Mouse (Mus musculus) midbrain, embryonic 11.5 days (tissue): ENCODE measurements at regions not wholly inside any gene's neighbourhood (a gene's known extent, or its start where the extent isn't known, plus 50 kb on each side); places are given as distances from the start of the nearest gene placed in this dataset.

Experiments used
- ATAC-seq: fragments of 200-750 bp; cut with Nextera tagmentation; 2 replicates; pipeline ENCODE4 v1.8.0; 2017; ENCODE audit warnings: moderate TSS enrichment, moderate library complexity; ENCODE audit not compliant: low FRiP score
- DNase-seq: peaks from one replicate; pipeline ENCODE4 v3.0.0; 2015; ENCODE audit warnings: low spot score; ENCODE audit errors: missing footprints
- H3K27ac ChIP-seq: fragments of 300-500 bp; sonication (generic); 2 replicates; pipeline ENCODE4 v1.5.1; 2014; ENCODE audit warnings: low read depth, low read length
- H3K27me3 ChIP-seq: fragments of 300-500 bp; sonication (generic); 2 replicates; pipeline ENCODE4 v1.6.1; 2014; ENCODE audit warnings: mild to moderate bottlenecking, low read length, moderate library complexity, mixed read lengths; ENCODE audit not compliant: control insufficient read depth, insufficient read depth
- H3K36me3 ChIP-seq: fragments of 300-500 bp; sonication (generic); 2 replicates; pipeline ENCODE4 v1.6.1; 2014; ENCODE audit warnings: mild to moderate bottlenecking, low read length, moderate library complexity, mixed read lengths; ENCODE audit not compliant: control insufficient read depth, insufficient read depth
- H3K4me1 ChIP-seq: fragments of 300-500 bp; sonication (generic); 2 replicates; pipeline ENCODE4 v1.6.1; 2014; ENCODE audit warnings: low read length; ENCODE audit not compliant: control insufficient read depth, insufficient read depth
- H3K4me2 ChIP-seq: fragments of 300-500 bp; sonication (generic); 2 replicates; pipeline ENCODE4 v1.6.1; 2014; ENCODE audit warnings: mild to moderate bottlenecking, moderate library complexity
- H3K4me3 ChIP-seq: fragments of 300-500 bp; sonication (generic); 2 replicates; pipeline ENCODE4 v1.5.1; 2014; ENCODE audit warnings: low read depth, low read length
- H3K9ac ChIP-seq: fragments of 300-500 bp; sonication (generic); 2 replicates; pipeline ENCODE4 v1.6.1; 2014; ENCODE audit warnings: low read length
- H3K9me3 ChIP-seq: fragments of 300-500 bp; sonication (generic); 2 replicates; pipeline ENCODE4 v1.6.1; 2016; ENCODE audit warnings: low read length; ENCODE audit not compliant: control insufficient read depth
- WGBS: fragments of 180-500 bp; shearing (Covaris S2); extraction: QIAGEN DNeasy Blood & Tissue Kit; methylation state at CpG from one replicate; pipeline ENCODE4 v1.1.7; 2014; 5-methylcytosine and 5-hydroxymethylcytosine counted together

- Histone ChIP-seq H3K4me2 (no peak overlapping the region), H3K4me3 (no peak overlapping the region), H3K4me1 (no peaks in the 10 kb centered on the region), H3K27me3 (no peaks in the 10 kb centered on the region), H3K36me3 (no peaks in the 10 kb centered on the region), H3K9me3 (no peaks in the 10 kb centered on the region; the same call in 1 of the 2 replicates), H3K9ac (no peak overlapping the region), H3K27ac (no peak overlapping the region)
- 44% methylated on average over 5 of the region's 5 CpGs for WGBS
- DNase-seq (peak; percentile 10), ATAC-seq (no peak)
Measured at GRCm38 (mm10) chr10:41018888-41019287, 53.2 kb downstream of the Gpr6 start.

- Histone ChIP-seq H3K9me3 (no peaks in the 10 kb centered on the region), H3K36me3 (no peaks in the 10 kb centered on the region), H3K27ac (no peak overlapping the region), H3K9ac (no peak overlapping the region), H3K27me3 (no peaks in the 10 kb centered on the region), H3K4me1 (no peaks in the 10 kb centered on the region), H3K4me3 (no peak overlapping the region), H3K4me2 (no peak overlapping the region)
- WGBS, result 50% methylated on average over 7 of the region's 7 CpGs
- ATAC-seq (no peak), DNase-seq (peak; percentile 67)
Measured at GRCm38 (mm10) chr10:41016547-41016946, 55.5 kb downstream of the Gpr6 start.

- Histone ChIP-seq H3K36me3 (no peaks in the 10 kb centered on the region), H3K4me1 (no peaks in the 10 kb centered on the region), H3K4me2 (no peak overlapping the region), H3K9me3 (no peaks in the 10 kb centered on the region), H3K27ac (no peak overlapping the region), H3K9ac (no peak overlapping the region), H3K4me3 (no peak overlapping the region), H3K27me3 (no peaks in the 10 kb centered on the region)
- 46% methylated on average over 4 of the region's 4 CpGs for WGBS
- DNase-seq (peak; percentile 94), ATAC-seq (peak; percentile 52; the same call in 1 of the 2 replicates)
Measured at GRCm38 (mm10) chr10:41015654-41016053, 56.4 kb downstream of the Gpr6 start.

GRCm38 (mm10) chr10:41010585-41010984, 61.5 kb downstream of the Gpr6 start:
- WGBS, result 75% methylated on average over 2 of the region's 2 CpGs
- Histone ChIP-seq H3K36me3 (no peaks in the 10 kb centered on the region), H3K9ac (no peak overlapping the region), H3K4me3 (no peak overlapping the region), H3K4me2 (no peak overlapping the region), H3K27ac (no peak overlapping the region), H3K9me3 (no peaks in the 10 kb centered on the region), H3K4me1 (no peaks in the 10 kb centered on the region), H3K27me3 (no peaks in the 10 kb centered on the region)
- peak; percentile 66 for DNase-seq
- no peak for ATAC-seq

GRCm38 (mm10) chr10:41007866-41008265, 64.2 kb downstream of the Gpr6 start:
- Histone ChIP-seq H3K4me1 (no peaks in the 10 kb centered on the region), H3K4me2 (no peak overlapping the region), H3K4me3 (no peak overlapping the region), H3K36me3 (no peaks in the 10 kb centered on the region), H3K27me3 (no peaks in the 10 kb centered on the region), H3K9ac (no peak overlapping the region), H3K9me3 (no peaks in the 10 kb centered on the region), H3K27ac (no peak overlapping the region)
- WGBS, result 78% methylated on average over 3 of the region's 3 CpGs
- ATAC-seq, result no peak
- DNase-seq, result peak; percentile 8

- no peaks in the 10 kb centered on the region for H3K27me3 ChIP-seq
- 82% methylated on average over 9 of the region's 9 CpGs for WGBS
- DNase-seq (peak; percentile 65), ATAC-seq (no peak)
- H3K4me2 ChIP-seq, result no peak overlapping the region
- no peaks in the 10 kb centered on the region for H3K4me1 ChIP-seq
- no peak overlapping the region for H3K9ac ChIP-seq
- H3K27ac ChIP-seq, result no peak overlapping the region
- no peaks in the 10 kb centered on the region for H3K9me3 ChIP-seq
- H3K4me3 ChIP-seq, result no peak overlapping the region
- H3K36me3 ChIP-seq, result no peaks in the 10 kb centered on the region
Measured at GRCm38 (mm10) chr10:41006634-41007033, 65.5 kb downstream of the Gpr6 start.

- ATAC-seq, result no peak
- WGBS, result 93% methylated on average over 9 of the region's 9 CpGs
- H3K27me3 ChIP-seq, result no peaks in the 10 kb centered on the region
Measured at GRCm38 (mm10) chr10:41005776-41006175, 66.3 kb downstream of the Gpr6 start.

GRCm38 (mm10) chr10:41004753-41005152, 67.3 kb downstream of the Gpr6 start:
- DNase-seq (no peak), ATAC-seq (peak; percentile 61)
- Histone ChIP-seq H3K4me1 (no peaks in the 10 kb centered on the region), H3K36me3 (no peaks in the 10 kb centered on the region), H3K9ac (no peak overlapping the region), H3K4me2 (no peak overlapping the region), H3K9me3 (no peaks in the 10 kb centered on the region), H3K27me3 (no peaks in the 10 kb centered on the region), H3K27ac (no peak overlapping the region), H3K4me3 (no peak overlapping the region)
- WGBS, result 62% methylated on average over 3 of the region's 3 CpGs

More at GRCm38 (mm10) chr10:41005776-41006175, 66.3 kb downstream of the Gpr6 start:
- Histone ChIP-seq H3K4me1 (no peaks in the 10 kb centered on the region), H3K27ac (no peak overlapping the region), H3K9me3 (no peaks in the 10 kb centered on the region), H3K4me3 (no peak overlapping the region), H3K4me2 (no peak overlapping the region), H3K36me3 (no peaks in the 10 kb centered on the region), H3K9ac (no peak overlapping the region)
- DNase-seq, result no peak

GRCm38 (mm10) chr10:41004044-41004689, 67.9 kb downstream of the Gpr6 start:
- peak; percentile 95 for DNase-seq
- WGBS, result 27% methylated on average over 7 of the region's 7 CpGs
- no peak overlapping the region for H3K4me3 ChIP-seq
- H3K27me3 ChIP-seq, result no peaks in the 10 kb centered on the region
- peak; percentile 86 for ATAC-seq
- H3K4me1 ChIP-seq, result no peaks in the 10 kb centered on the region
- H3K4me2 ChIP-seq, result no peak overlapping the region
- no peak overlapping the region for H3K9ac ChIP-seq
- H3K9me3 ChIP-seq, result no peaks in the 10 kb centered on the region
- no peak overlapping the region for H3K27ac ChIP-seq
- no peaks in the 10 kb centered on the region for H3K36me3 ChIP-seq
